Mouse (Mus musculus) left cerebral cortex, adult 2 months (tissue): ENCODE results near the gene Ctla2a. TPM values are rescaled to one million over a fixed set of nuclear protein-coding genes. Genes with fewer than 3 reads are reported as not detected.
A peak's percentile ranks its signal among the peaks of the same experiment; 100 is the strongest.
"Not testable (repeated sequence)": the region's sequence is repeated elsewhere in the genome, so short reads cannot be mapped to it uniquely, and the experiment has no call there.

Experiments used
- DNase-seq, 2 experiments: peaks; one replicate each; pipeline ENCODE4 v3.0.0; 2021 to 2022; ENCODE audit warnings: low spot score in 2 of 2, mixed read lengths in 1 of 2; ENCODE audit errors: extremely low spot score in 1 of 2
- H3K27ac ChIP-seq: fragments of 200-600 bp; 2 replicates; pipeline ENCODE4 v1.8.1; 2022
- H3K4me3 ChIP-seq: fragments of 200-600 bp; 2 replicates; pipeline ENCODE4 v1.8.1; 2022
- CTCF ChIP-seq: fragments of 200-600 bp; IDR thresholded peaks from 2 replicates; pipeline ENCODE4 v1.8.1; 2022; ENCODE audit warnings: antibody characterized with exemption, mild to moderate bottlenecking, moderate library complexity
- intact Hi-C: fragments of 180-260 bp; cut with DNase I; formaldehyde crosslinking; loops from one replicate; pipeline ENCODE4 v1.15.1; 2025
- long read RNA-seq, 2 experiments: library from polyadenylated mRNA; stranded (forward); transcript quantifications; one replicate each; pipeline ENCODE4 v2.0.0; 2021; ENCODE audit warnings: borderline mapping rate in 2 of 2
- total RNA-seq, 2 experiments: library from RNA; stranded (reverse); gene quantifications; 2 replicates each; pipeline ENCODE4 v1.2.3; 2021

Ctla2a gene
- total RNA-seq = 10 to 100 TPM; 21.0 to 22.5 TPM
- long read RNA-seq, experiment 1, transcript Ctla2a-201 (5 exons, 1,373 nt) = major isoform, 8 of 11 reads
- long read RNA-seq, experiment 1, partial matches to known transcripts = 0 of 11 reads
- long read RNA-seq, experiment 1, other reads (novel, unspliced or antisense) = 0 of 11 reads
- long read RNA-seq, experiment 2, transcript Ctla2a-201 (5 exons, 1,373 nt) = major isoform, 7 of 9 reads
- long read RNA-seq, experiment 2, partial matches to known transcripts = 0 of 9 reads
- long read RNA-seq, experiment 2, other reads (novel, unspliced or antisense) = 0 of 9 reads

GRCm38 (mm10) chr13:60936500-60936901, at the start of gene Ctla2a, which contains the start of gene Gm49391:
TSS of gene Ctla2a (minus strand) at chr13:60936625.
TSS of gene Gm49391 (minus strand) at chr13:60936571.
- Histone ChIP-seq H3K4me3 (no peak within 1 kb of the TSS), H3K27ac (no peak within 1 kb of the TSS; the same call in 1 of the 2 replicates)
- DNase-seq = no peak
- no peak for TF ChIP-seq CTCF
- intact Hi-C loops = no loop called here

- DNase-seq, H3K4me3 ChIP-seq, intact Hi-C loops, H3K27ac ChIP-seq: not testable (repeated sequence)
Observed at GRCm38 (mm10) chr13:60972319-60972718, 35.9 kb upstream of the Ctla2a start.

- intact Hi-C loops, DNase-seq, H3K27ac ChIP-seq, H3K4me3 ChIP-seq: not testable (repeated sequence)
Observed at GRCm38 (mm10) chr13:60963985-60964384, 27.6 kb upstream of the Ctla2a start.

GRCm38 (mm10) chr13:60961706-60962105, 25.3 kb upstream of the Ctla2a start:
- no peak overlapping the region for H3K27ac ChIP-seq
- intact Hi-C loops = no loop called here
- TF ChIP-seq CTCF = no peak
- H3K4me3 ChIP-seq = no peak overlapping the region
- no peak for DNase-seq

- DNase-seq, H3K27ac ChIP-seq, H3K4me3 ChIP-seq, intact Hi-C loops: not testable (repeated sequence)
Observed at GRCm38 (mm10) chr13:60941884-60942283, 5.5 kb upstream of the Ctla2a start, which contains the start of gene Tpbpa. TSS of gene Tpbpa (minus strand) at chr13:60941984.

GRCm38 (mm10) chr13:60935490-60935889, 935 bp downstream of the Ctla2a start, which contains the start of gene Gm49393:
TSS of gene Gm49393 (minus strand) at chr13:60935590.
- H3K4me3 ChIP-seq, H3K27ac ChIP-seq, DNase-seq, intact Hi-C loops: not testable (repeated sequence)

GRCm38 (mm10) chr13:60904780-60905179, 31.6 kb downstream of the Ctla2a start, which contains the start of gene Tpbpb:
TSS of gene Tpbpb (minus strand) at chr13:60904880.
- DNase-seq, H3K27ac ChIP-seq, H3K4me3 ChIP-seq, intact Hi-C loops: not testable (repeated sequence)

- intact Hi-C loops = no loop called here
- H3K27ac ChIP-seq = 0 out of 2 replicates have a peak within 1 kb of the TSS, but pooled peaks have one; percentile 24
- no peak for TF ChIP-seq CTCF
- DNase-seq = no peak
- H3K4me3 ChIP-seq = no peak within 1 kb of the TSS
Observed at GRCm38 (mm10) chr13:60897328-60897727, 39.1 kb downstream of the Ctla2a start, which contains the start of gene Ctla2b. TSS of gene Ctla2b (minus strand) at chr13:60897447.

GRCm38 (mm10) chr13:60896794-60897193, 39.6 kb downstream of the Ctla2a start, which contains the start of gene Gm49392:
TSS of gene Gm49392 (minus strand) at chr13:60896894.
- H3K4me3 ChIP-seq, DNase-seq, intact Hi-C loops: not testable (repeated sequence)
- H3K27ac ChIP-seq = 0 out of 2 replicates have a peak within 1 kb of the TSS, but pooled peaks have one; percentile 24

- H3K4me3 ChIP-seq = no peak overlapping the region
- DNase-seq = no peak
- no peak for TF ChIP-seq CTCF
- H3K27ac ChIP-seq = no peak overlapping the region
- intact Hi-C loops = no loop called here
Observed at GRCm38 (mm10) chr13:60895406-60896160, 40.8 kb downstream of the Ctla2a start.

GRCm38 (mm10) chr13:60892301-60892700, 44.1 kb downstream of the Ctla2a start:
- H3K4me3 ChIP-seq = no peak overlapping the region
- no peak overlapping the region for H3K27ac ChIP-seq
- TF ChIP-seq CTCF = no peak
- intact Hi-C loops = no loop called here
- no peak for DNase-seq

Other genes starting within 250 kb of the Ctla2a start
- not detected for gene BC051665, start 150.3 kb downstream of the Ctla2a start, total RNA-seq
- gene Ctsll3, start 133.8 kb downstream of the Ctla2a start, total RNA-seq = not detected
- gene 4930486L24Rik, start 72.2 kb downstream of the Ctla2a start, total RNA-seq = under 1 TPM in 1 of 2 experiments, not detected in 1; 0.48 TPM
- gene Gm49392, start 39.7 kb downstream of the Ctla2a start, total RNA-seq = under 1 TPM in 1 of 2 experiments, not detected in 1; 0.28 TPM
- 1 to 10 TPM; 1.7 to 3.5 TPM for gene Ctla2b, start 39.2 kb downstream of the Ctla2a start, total RNA-seq
- gene Tpbpb, start 31.7 kb downstream of the Ctla2a start, total RNA-seq = not detected
- not detected for gene Gm49393, start 1.0 kb downstream of the Ctla2a start, total RNA-seq
- gene Gm49391, start 54 bp downstream of the Ctla2a start, total RNA-seq = under 1 TPM in 1 of 2 experiments, not detected in 1; 0.86 TPM
- gene Tpbpa, start 5.4 kb upstream of the Ctla2a start, total RNA-seq = not detected
- not detected for gene Ctsj, start 69.3 kb upstream of the Ctla2a start, total RNA-seq
- gene Ctsq, start 104.0 kb upstream of the Ctla2a start, total RNA-seq = not detected
- not detected for gene Ctsr, start 227.6 kb upstream of the Ctla2a start, total RNA-seq